Mouse (Mus musculus): ENCODE measurements at regions not wholly inside any gene's neighbourhood (a gene's known extent, or its start where the extent isn't known, plus 50 kb on each side); places are given as distances from the start of the nearest gene placed in this dataset.

GRCm38 (mm10) chrX:99350233-99350632 lies 120.8 kb downstream of the Pja1 start:
- DNase-seq (ENCODE audit: inconsistent age in 2 of 2, low spot score in 1 of 2), result no peak

- no peak for DNase-seq (ENCODE audit: inconsistent age in 2 of 2, low spot score in 1 of 2)
Measured at GRCm38 (mm10) chrX:99340223-99340622, 130.8 kb downstream of the Pja1 start.

DNA sequence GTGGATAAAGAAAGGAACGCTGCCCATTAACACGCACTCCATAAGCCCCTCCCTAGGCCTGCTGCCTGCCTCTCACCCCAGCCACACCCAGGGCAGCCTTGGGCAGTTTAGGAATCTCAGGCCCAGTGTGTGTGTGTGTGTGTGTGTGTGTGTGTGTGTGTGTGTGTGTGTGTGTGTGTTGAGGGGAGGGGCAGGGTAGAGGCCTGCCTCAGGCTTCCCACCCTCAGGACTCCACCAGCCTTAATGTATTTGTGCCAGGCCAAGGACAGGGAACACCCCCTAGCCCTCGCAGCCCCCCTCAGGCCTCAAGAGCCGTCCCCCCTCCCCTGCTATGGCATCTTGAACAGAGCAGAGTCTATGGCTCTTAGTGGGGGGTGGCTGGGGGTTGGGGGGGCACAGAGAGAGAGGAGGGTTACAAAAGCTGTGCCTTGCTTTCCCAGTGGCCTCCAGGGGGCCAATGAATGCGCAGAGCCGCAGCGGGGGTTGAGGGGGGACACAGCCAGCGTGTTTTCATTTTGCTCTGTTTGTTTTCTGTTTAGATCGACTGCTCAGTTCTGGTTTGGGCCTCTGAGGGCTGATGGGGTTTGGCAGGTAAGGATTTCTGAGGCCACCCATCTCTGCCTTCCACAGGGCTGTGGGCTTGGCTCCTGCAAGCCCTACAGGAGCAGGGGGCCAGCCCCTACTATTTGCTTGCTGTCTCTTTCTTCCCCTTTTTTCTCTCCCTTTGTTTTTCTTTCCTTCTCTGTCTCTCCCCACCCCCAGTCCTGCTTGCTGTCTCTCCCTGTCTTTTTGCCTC lies 131.8 kb downstream of the Pja1 start:
- no peak for DNase-seq (ENCODE audit: inconsistent age in 2 of 2, low spot score in 1 of 2)

GRCm38 (mm10) chrX:99336616-99337553 lies 134.2 kb downstream of the Pja1 start:
- no peak for DNase-seq (ENCODE audit: inconsistent age in 2 of 2, low spot score in 1 of 2)

DNA sequence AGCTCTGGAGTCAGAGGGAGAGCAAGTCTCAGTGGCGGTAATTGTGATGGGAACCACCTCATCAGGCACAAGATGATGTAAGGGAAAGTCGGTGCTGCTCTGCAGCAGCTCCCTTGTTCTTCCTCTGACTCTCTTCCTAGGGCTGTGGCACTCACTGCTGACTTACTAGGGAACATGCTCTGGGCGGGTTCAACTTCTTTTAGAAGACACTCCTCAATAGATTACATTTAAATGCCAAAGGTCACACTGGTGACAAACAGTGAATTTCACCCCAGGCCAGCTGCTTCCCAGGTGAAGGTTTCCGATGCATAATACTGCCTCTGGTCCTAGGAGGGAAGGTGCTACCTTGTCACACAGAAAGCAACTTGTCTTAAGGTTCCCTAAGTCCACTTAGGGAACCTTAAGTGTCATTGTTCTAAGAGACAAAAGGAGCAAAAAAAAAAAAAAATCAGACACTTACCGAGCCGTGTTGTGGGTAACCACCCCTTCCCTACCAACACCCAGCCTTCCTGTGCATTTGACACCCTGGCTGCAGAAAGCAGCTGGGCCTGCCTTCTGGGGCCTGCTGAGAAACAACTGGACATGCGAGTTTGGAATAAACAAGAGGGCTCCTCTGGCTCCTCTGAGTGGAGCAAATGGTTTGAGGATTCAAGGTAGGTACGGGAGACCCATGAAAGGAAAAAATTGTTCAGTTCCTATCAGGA lies 135.0 kb downstream of the Pja1 start:
- DNase-seq (ENCODE audit: inconsistent age in 2 of 2, low spot score in 1 of 2), result no peak

- DNase-seq (ENCODE audit: inconsistent age in 2 of 2, low spot score in 1 of 2), result no peak
Measured at GRCm38 (mm10) chrX:99332457-99332770, 138.7 kb downstream of the Pja1 start.

DNA sequence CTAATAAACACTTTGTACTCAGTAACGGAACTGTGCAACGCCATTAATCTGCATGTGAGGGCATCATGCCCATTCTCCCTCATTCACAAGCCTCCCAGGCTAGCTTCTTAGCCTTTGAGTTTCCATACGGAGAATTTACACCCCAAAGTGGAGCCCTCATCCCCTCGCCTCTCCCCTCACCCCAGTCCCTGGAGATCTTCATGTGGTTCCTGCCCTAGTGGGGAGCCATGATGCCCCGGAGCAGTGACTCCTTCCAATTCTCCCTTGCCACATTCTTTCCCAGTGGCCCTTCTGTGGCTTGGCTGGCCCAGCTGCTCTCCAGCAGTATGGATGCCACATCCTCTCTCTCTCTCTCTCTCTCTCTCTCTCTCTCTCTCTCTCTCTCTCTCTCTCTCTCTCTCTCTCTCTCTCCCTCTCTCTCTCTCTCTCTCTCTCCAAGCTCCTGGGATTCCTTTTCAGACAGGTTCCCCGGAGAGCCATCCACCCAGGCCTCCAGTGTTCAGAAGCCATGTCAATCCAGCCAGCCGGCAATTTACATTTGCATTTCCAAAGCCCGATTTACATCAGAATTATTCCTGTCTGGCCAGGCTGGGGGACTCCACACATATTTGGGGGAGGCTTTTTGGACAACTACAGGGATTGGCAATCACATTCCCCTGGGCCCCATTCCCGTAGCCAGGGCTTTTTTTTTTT lies 139.2 kb downstream of the Pja1 start:
- DNase-seq (ENCODE audit: inconsistent age in 2 of 2, low spot score in 1 of 2), result no peak

GRCm38 (mm10) chrX:99330386-99330785 lies 140.7 kb downstream of the Pja1 start:
- no peak for DNase-seq (ENCODE audit: inconsistent age in 2 of 2, low spot score in 1 of 2)

GRCm38 (mm10) chrX:99328576-99328975 lies 142.5 kb downstream of the Pja1 start:
- no peak for DNase-seq (ENCODE audit: inconsistent age in 2 of 2, low spot score in 1 of 2)

GRCm38 (mm10) chrX:99326167-99326566 lies 144.9 kb downstream of the Pja1 start:
- peak; percentile 70 for DNase-seq (ENCODE audit: inconsistent age in 2 of 2, low spot score in 1 of 2)

GRCm38 (mm10) chrX:99325460-99325859 lies 145.6 kb downstream of the Pja1 start:
- peak; percentile 46 to 79 for DNase-seq (ENCODE audit: inconsistent age in 2 of 2, low spot score in 1 of 2)

GRCm38 (mm10) chrX:99324546-99325170 lies 146.4 kb downstream of the Pja1 start:
- peak; percentile 44 to 81 for DNase-seq (ENCODE audit: inconsistent age in 2 of 2, low spot score in 1 of 2)

- no peak for DNase-seq (ENCODE audit: inconsistent age in 2 of 2, low spot score in 1 of 2)
Measured at GRCm38 (mm10) chrX:99319791-99320190, 151.3 kb downstream of the Pja1 start.

GRCm38 (mm10) chrX:99319163-99319562 lies 151.9 kb downstream of the Pja1 start:
- DNase-seq (ENCODE audit: inconsistent age in 2 of 2, low spot score in 1 of 2), result peak in 1 of 2 experiments; percentile 35

DNA sequence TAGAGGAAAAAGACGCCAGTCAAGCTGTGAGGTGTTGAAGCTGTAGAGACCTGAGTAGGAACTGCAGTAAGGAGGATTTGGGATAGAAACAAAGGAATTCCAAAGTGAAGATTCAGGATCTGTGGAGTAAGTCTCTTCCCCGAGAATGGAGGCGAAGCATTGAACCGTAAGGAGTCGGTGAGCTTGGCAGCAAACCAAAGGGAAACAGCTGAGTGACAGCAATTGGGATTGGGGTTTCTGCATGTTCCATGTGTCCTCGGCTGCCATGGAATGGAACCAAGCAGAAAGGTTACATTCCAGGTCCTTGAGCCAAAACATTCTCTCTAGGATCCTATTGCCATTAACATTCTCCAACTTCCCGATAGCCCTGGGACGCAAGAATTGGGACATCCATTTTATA lies 152.9 kb downstream of the Pja1 start:
- no peak for DNase-seq (ENCODE audit: inconsistent age in 2 of 2, low spot score in 1 of 2)

DNA sequence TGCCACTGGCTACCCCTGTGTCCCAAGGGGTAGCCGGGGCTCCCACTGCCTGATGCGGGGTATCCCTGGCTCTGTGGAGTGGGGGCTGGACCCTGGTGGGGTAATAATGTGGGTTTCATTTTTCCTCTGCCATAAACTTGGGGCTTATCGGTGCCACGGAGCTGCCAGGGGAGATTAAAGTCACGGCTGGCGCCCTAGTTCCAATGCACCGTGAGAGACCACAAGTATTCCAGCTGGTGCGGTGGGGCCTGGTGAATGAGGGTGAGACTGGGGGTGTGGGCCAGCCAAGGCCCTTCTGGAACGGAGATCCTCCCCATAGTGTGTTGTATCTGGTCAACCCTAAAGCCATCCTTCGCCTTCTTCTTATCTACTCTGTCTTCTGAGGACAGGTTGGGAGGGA lies 153.3 kb downstream of the Pja1 start:
- DNase-seq (ENCODE audit: inconsistent age in 2 of 2, low spot score in 1 of 2), result no peak

DNA sequence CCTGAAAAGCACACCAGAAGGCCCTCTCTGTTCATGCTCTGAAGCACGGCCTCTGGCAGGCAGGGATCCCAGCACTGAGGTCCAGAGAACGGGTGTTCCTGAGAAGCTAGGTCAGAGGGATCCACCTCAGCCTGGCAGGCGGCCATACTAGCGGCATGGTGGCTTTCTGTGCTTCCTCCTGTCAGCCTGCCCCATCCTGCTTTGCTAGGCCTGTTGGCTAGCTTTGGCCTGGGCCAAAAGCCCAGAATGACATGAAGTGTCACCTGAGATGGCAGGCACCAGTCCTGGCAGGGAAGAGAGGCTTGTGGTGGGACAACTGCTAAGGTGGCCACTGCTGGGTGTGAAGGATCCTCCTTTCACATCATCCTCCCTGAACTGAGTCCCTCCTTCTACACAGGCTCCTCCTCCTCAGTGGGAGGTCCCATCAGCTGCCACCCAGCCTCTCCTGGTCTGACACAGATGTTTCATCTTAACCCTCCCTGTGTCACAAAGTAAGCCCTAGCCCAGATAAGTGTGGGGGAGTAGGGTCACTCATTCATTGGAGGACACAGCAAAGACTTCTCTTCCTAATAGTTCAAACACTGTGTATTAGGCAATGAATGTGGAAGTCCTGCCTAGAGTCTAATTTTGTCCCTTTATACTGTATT lies 154.5 kb downstream of the Pja1 start:
- DNase-seq (ENCODE audit: inconsistent age in 2 of 2, low spot score in 1 of 2), result peak in 1 of 2 experiments; percentile 38

DNA sequence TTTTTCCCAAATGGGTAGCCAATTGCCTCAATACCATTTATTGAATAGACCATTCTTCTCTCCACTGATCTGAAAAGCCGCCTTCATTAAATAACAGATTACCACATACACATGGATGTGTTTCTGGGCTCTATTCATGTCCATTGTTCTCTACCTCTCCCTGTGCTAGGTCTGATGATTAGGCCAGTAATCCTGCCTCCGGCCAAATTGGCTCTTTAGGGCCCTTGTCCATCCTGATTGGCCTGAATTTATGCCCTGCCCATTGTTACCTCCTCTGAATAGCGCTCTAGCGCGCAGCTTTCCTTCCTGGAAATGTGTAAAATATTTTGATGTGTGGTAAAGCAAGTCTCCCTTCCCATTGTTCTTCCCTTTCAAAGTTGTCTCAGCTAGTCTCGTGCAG lies 163.2 kb downstream of the Efnb1 start:
- DNase-seq (ENCODE audit: inconsistent age in 2 of 2, low spot score in 1 of 2), result no peak

DNA sequence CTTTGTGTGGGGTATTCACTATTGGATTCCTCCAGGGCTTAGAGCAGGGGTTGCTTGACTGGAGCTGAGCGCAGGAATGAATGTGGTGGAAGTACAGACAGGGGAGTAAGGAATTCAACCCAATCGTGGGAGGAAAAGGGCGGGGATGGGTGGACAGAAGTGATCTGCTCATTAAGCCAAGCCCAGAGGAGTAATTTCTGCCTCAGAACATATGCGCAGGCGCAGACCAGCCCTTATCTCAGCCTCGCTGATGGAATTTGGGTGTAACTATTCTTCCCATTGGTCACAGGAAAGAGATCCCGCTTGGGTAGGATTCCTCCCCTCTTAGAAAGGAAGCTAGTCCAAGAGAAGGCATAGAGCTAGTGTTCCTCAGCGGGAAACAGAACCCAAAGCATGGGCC lies 158.8 kb downstream of the Efnb1 start:
- no peak for DNase-seq (ENCODE audit: inconsistent age in 2 of 2, low spot score in 1 of 2)

GRCm38 (mm10) chrX:99293967-99294366 lies 158.0 kb downstream of the Efnb1 start:
- no peak for DNase-seq (ENCODE audit: inconsistent age in 2 of 2, low spot score in 1 of 2)

Data from adrenal gland, adult (tissue).